Mouse (Mus musculus) heart, postnatal 0 days (tissue): ENCODE results near the gene 1700029J07Rik.

Experiments
- CTCF ChIP-seq: IDR thresholded peaks from 2 replicates; pipeline ENCODE4 v1.5.1; 2016; ENCODE audit warnings: antibody characterized with exemption, control low read depth, low read depth
- EP300 ChIP-seq: IDR thresholded peaks from 2 replicates; pipeline ENCODE4 v1.6.1; 2016; ENCODE audit warnings: antibody characterized with exemption, low read depth

DNA sequence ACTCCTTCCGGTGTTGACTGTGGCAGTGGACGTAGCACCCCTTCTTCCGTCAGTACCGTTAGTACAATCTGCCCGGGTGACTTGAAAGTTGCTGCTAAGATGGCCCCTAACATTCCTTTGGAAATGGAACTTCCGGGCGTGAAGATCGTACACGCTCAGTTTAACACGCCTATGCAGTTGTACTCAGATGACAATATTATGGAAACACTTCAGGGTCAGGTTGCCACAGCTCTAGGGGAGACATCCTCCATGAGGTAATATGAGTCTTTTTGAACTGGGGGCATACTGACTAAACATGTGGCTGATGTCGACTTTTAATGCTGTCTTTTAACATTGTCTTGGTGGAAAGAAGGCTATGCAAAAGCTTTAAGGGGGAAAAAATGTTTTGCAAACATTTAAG is 61.3 kb downstream of the 1700029J07Rik start:
- no peak for TF ChIP-seq EP300
- no peak for TF ChIP-seq CTCF
